Mouse (Mus musculus): ENCODE measurements at regions not wholly inside any gene's neighbourhood (a gene's known extent, or its start where the extent isn't known, plus 50 kb on each side); places are given as distances from the start of the nearest gene placed in this dataset.

DNA sequence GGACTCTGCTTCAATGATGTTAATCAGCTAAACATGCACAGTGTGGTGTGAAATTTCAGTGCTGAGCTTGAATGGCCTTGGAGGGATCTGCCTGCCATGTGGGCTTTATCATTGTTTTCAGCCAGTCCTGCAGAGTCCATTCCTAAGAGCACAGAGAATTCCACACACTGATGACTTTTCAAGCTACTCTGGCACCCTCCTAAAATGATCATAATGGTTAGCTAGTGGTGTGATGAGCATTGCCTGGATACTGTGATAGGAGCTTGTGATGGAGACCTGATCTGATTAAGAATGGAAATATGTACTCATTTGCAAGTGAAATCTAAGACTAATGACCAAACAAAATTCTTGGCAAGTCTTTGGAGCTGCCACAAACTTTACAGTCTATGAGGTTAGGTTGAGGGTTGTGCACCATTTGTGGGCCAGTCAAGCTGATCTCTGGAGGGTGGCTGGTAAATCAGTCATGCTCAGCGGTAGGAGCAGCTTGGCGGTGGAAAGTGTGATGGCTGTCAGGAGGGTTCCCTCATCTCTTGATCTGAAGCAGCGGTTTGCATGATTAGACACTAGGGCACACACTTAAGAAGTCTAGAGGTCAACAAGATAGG is 91.0 kb upstream of the Cep162 start:
- DNase-seq (ENCODE audit: low read depth, low spot score) = no peak

DNA sequence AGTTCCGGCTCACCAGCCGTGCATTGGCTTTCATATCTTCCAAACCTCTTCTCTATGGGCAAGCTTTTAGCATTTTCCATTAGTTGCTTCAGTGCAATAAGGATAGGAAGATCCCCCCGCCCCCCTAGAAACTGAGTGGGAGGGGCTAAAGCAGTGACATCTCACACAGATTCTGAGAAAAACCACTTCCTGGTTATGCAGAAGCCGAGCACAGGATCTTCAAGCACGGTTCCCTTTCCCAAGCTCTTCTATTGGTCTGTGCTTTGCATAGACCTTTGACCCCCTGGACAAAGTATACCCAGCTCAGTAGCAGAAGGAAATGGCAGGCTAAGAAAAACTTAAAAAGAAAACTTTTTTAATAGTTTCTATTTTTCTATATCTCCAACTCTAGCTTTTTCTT is 86.1 kb upstream of the Cep162 start:
- no peak for DNase-seq (ENCODE audit: low read depth, low spot score)

DNA sequence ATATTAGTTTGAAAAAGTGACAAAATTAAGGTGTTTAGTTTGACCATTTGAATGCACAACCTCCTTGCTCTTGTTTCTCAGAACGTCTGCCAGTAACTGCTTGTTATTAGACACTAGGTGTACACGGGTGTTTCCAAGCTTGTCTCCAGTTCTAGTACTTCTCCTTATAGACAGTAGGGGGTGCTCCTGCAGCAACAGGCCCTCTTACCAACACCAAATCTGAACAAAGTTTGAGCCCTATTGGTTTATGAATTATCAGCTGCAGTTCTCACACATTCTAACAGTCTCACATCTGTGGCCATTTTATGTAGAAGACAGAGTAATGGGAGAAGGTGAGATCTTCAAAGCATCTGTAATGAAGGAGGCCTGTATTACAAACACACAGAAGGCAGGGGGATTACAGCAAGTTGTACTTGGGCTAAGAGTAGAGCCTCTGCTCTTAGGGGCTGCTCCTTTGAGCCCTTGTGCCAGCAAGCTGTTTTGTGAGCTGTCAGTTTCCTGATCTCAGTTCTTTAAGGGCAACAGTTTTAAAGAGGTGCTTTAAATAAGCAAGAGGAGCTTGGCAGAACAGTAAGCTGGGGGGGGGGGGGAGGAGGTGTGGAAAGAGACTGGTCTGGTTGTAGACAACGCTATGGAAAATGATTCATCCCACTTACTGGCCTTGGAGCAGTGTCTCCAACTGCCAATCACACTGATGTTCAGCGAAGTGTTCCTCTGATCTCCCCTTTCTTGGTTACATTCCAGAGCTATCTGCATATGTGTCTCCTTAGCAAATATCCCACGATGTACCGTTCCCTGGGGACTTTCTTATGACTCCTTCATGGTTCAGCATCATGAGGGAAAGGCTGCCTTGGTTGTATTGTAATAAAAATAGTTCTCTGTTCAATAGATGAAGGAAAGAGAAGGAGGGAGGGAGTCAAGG is 71.3 kb upstream of the Cep162 start:
- DNase-seq (ENCODE audit: low read depth, low spot score) = no peak

DNA sequence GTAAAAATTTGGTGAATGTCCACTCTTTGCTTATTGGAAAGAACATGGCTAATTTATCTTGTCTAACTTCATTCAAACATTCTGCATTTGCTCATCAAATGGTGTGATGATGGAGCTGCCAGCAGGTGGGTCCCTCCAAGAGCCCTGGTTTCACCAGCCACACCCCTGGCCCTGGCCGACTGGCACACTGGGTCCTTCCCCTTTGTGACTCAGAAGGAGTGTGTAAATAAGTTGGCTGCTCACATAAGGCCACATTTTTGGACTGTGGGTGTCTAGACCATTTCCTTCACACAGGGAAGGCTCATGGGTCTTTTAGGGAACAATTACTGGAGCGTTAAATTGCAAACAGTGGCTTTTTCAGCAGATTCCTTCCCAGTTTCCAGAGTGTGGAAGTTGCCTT is 68.4 kb upstream of the Cep162 start:
- no peak for DNase-seq (ENCODE audit: low read depth, low spot score)

DNA sequence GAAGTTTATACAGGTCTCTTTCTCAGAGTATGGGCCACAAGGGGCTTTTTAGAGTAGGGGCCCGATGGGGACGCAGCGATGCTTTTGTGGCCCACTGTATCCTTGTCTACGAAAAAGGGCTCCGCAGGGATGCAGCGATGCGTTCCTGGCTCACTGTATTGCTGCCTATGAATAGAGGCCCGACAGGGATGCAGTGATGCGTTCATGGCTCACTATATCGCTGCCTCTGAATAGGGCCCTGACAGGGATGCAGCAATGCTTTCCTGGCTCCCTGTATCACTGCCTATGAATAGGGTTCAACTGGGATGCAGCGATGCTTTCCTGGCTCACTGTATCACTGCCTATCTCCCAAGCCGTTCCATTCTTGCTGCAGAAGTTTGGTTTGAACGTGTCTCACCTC is 65.4 kb upstream of the Cep162 start:
- DNase-seq (ENCODE audit: low read depth, low spot score) = no peak

DNA sequence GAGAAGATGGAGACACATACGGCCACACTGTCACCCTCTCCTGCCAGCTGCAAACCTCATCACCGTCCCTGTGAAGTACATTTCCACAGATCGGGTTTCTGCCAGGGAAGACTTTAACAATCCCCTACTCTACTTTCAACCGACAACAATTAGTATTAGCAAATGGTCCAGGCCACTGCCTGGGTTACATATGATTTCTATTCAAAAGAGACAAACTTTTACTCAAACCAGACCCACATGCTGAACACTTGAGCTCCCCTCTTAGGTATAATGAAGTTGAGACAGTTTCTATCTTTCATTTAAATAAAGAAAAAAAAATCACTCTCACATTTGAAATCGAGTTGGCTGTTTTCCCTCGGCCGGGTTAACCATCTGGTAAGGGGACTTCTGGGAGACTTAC is 63.4 kb upstream of the Cep162 start:
- DNase-seq (ENCODE audit: low read depth, low spot score) = no peak

DNA sequence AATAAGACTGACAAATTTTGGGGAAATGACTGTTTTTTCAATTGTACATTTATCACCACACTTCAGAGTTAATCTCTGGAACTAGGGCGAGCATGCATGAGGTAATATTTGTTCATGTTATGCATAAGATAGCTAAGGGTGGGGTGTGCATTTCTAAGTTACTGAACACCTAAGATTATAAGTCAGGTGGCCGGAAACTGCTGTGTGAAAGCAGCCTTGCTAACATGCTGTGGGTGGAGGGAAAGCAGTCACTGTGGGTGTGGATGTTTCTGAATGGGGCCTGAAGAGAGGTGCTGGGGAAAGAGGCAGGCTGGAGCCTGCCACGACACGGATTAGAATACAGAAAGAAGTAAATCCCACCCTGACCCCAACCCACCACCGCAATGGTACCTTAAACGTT is 54.8 kb upstream of the Cep162 start:
- no peak for DNase-seq (ENCODE audit: low read depth, low spot score)
